Mouse (Mus musculus) embryo, embryonic 11 days (tissue): ENCODE measurements around the gene Trim2.
A peak's percentile ranks its signal among the peaks of the same experiment; 100 is the strongest.

ENCODE experiments used
- DNase-seq: peaks from one replicate; pipeline ENCODE4 v3.0.0-alpha.2; 2015

Trim2 gene

DNA sequence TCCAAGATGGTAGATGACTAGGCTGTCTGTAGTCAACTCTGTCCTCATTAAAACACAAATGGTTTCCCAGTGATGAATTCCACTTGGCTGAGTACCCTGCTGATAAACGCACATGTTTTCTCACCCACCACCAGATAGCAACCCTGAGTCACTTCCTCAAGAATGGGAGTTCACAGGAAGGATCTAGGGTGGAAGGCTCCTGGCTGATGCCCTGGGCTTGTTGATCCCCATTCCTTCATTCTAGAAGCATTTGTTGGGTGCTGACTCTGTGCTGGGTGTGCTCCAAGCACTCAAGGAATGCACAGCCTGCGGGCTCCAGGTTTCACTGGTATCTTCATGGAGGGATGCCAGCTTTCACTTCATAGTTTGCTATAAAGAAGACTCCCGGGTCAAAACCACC lies 12.8 kb upstream of the Trim2 start:
- no peak for DNase-seq

GRCm38 (mm10) chr3:84318865-84319264 lies 12.2 kb upstream of the Trim2 start:
- DNase-seq: no peak

GRCm38 (mm10) chr3:84314651-84315191 lies 8.0 kb upstream of the Trim2 start:
- DNase-seq: peak; percentile 90

DNA sequence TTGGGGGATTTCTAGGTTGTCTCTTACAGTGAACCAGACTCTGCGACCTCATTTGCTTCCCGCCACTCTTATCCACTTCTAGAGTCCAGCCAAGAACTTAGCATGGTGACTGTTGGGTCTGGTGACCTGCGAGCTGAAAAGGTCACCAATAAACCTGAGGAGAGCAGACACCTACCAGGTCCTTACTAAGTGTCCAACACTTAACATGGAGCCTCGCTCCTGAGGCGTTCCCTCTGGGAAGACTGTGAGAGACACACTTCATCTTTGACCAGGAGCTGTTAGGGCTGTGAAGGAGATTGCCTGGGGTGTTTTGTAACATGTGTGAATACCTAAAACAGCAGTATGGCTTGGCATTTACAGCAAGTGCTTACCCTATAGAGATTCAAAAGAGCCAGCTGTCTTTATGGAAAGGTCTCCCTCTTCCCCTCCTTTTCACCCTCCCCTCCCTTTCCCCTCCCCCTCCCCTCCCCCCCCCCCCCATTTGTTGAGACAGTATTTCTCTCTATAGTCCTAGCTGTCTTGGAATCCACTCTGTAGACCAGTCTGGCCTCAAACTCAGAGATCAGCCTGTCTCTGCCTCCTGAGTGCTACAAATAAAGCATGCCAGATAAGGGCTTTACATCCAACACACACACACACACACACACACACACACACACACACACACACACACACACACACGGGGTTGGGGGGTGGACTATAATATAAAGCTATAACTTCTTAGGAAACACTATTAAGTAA lies 7.3 kb upstream of the Trim2 start:
- DNase-seq: no peak

- DNase-seq: peak; percentile 82
Observed at GRCm38 (mm10) chr3:84313003-84313800, 6.5 kb upstream of the Trim2 start.

- no peak for DNase-seq
Observed at GRCm38 (mm10) chr3:84312326-84312725, 5.6 kb upstream of the Trim2 start.

DNA sequence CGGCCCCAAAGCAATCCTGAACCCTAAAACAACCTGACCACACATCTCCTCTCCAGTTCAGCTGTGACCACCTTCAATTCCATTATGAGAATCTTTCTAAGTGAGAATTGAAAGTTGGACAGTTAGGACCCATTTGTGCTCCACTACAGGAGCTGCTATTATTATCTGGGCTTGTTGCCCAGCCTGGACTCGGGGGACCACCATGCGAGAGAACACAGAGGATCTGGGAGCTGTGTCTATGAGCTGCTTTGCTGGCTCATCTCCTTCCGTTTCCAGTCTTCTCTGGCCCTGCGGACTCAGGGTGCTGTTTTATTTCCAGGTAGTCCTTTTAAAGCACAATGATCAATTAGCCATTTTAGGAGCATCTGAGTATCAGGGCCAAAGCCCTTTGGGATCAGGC lies 839 bp upstream of the Trim2 start:
- DNase-seq: no peak

DNA sequence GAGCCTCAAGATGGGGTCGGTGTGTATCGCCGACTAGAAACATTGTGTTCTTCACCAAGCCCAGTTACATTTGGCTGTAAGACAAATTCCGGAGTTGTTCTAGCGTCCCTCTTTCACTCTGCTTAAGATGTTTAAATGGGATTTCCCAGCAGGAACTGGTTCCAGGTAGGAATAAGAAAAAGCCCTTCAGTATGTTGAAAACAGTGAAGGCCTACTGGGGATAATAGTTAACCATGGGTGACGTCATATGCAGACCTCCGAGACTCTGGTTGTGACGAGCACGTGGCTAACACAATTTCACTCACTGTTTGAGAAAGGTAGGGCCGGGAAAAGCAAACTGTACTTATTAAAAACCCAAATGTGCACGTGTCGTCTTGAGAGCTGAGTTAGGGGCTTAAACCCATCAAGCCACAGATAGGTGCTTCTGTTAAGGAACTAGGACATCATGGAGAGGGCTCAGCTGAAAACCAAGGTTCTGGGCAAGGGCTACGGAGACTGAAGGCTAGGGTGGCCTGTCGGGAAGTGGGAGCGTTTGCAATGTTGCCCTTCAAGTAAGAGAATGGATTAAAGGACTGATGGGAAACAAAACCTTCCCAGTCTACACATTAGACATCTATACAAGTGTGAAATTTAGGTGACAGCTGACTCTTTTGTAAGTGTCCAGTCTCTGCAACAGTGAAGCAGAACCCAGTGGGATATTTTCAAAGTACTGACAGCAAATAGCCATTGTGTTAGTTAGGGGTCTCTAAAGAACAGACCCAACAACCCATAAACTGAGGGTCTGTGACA lies 761 bp downstream of the Trim2 start:
- no peak for DNase-seq

DNA sequence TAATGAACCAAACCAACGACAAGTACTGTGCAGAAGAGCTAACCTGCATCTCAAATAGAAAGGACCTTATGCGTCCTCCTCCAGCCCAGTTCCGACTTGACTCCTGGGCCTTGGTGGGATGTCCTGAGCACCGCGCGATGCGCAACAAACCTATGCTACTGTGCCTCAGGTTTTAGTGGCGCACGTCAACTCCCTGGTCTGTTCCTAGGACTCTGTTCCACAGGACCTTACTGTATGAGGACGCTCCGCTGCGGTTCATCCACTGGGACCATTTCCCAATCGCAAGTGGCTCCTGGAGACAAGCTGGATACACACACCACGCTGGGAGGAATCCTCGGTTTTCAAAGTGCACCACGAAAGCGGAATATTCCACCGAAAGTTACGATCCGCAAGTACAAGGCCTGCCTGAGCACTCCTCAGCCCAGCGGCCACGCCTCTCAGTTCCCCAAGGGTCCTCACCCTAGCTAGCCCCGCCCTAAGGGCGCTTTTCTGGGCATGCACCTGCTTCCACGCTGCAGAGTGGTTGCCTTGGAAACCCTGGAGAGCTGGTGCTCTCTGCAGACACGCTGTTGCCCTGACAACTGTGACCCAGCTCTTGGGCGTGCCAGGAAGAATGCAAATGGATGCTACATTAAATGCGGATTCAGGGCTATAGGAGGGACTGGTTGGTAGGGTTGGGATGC lies 1.5 kb downstream of the Trim2 start:
- DNase-seq: peak; percentile 94

DNA sequence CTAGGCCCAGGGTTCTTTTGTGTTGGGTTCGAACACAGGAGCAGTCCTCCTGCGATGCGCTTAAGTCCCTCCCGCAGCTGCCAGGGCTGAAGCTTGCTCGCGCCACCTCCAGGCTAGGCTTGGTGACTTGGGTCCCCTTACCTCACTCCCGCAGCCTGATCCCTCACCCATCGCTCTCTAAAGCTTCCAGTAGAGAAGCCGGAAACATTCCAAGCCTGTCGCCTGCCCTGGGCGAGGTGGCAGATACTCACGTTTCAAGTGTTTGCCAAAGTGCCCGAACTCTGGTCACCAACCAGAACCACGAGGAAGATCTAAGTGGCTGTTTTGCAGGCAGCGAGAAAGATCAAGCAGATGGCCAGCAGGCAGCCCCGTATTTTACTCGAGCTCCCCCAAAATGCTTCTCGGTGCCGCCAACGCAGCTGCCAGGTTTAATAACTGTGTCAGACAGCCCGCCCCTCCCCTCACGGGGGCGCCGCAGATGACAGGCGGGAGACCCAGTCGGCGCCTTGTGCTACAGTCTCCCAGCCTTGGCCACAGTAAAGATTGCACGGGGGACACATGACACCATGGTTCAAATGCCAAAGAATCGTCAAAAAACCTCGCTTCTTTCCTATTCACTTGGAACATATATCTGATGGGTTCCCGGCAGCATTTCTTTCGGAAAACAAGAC lies 2.2 kb downstream of the Trim2 start:
- peak; percentile 83 for DNase-seq

- peak; percentile 23 for DNase-seq
Observed at GRCm38 (mm10) chr3:84303395-84303949, 3.2 kb downstream of the Trim2 start.

DNA sequence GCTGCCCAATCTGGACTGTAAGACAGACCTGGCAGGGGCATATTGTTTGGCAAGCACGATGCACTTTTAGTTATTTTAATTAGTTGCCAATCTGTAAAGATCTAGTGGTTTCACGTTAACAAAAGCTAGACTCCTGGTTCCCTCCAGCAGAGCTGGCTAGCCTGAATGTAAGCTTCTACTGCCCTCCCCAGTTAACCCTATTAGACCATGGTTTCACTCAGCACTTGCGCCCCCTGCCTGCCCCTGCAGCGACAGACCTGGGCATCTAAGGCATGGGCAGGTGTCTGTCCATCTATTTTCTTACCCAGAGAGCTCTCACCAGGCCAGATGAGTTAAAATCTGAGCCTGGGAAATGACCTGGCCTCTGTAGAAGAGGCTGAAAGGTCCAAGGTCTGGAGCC lies 4.4 kb downstream of the Trim2 start:
- peak; percentile 65 for DNase-seq

GRCm38 (mm10) chr3:84301674-84302073 lies 5.0 kb downstream of the Trim2 start:
- no peak for DNase-seq

DNA sequence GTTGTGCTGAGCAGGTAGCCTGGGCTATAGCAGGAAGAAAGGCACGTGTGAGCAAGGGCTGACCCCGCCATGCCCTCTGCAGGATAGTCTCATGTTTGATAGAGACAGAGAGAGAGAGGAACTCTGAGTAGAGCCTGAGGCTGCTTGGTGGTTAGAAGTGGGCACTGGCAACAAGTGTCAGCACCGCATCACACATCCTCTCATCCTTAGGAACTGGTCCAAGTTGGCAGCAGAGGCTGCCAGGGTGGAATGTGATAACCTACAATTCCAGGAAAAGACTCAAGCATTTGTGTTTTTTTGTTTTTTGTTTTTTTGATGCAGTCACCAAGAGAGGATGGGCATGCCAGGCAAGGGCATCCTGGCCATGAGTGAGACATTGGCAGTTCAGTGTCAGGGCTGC lies 8.5 kb downstream of the Trim2 start:
- no peak for DNase-seq

- DNase-seq: no peak
Observed at GRCm38 (mm10) chr3:84296676-84297075, 10.0 kb downstream of the Trim2 start.

GRCm38 (mm10) chr3:84294734-84295133 lies 11.9 kb downstream of the Trim2 start:
- no peak for DNase-seq

- no peak for DNase-seq
Observed at GRCm38 (mm10) chr3:84293666-84294595, 12.7 kb downstream of the Trim2 start.

GRCm38 (mm10) chr3:84292238-84292637 lies 14.4 kb downstream of the Trim2 start:
- DNase-seq: no peak

- no peak for DNase-seq
Observed at GRCm38 (mm10) chr3:84288931-84289330, 17.7 kb downstream of the Trim2 start.

- no peak for DNase-seq
Observed at GRCm38 (mm10) chr3:84287256-84287655, 19.4 kb downstream of the Trim2 start.

DNA sequence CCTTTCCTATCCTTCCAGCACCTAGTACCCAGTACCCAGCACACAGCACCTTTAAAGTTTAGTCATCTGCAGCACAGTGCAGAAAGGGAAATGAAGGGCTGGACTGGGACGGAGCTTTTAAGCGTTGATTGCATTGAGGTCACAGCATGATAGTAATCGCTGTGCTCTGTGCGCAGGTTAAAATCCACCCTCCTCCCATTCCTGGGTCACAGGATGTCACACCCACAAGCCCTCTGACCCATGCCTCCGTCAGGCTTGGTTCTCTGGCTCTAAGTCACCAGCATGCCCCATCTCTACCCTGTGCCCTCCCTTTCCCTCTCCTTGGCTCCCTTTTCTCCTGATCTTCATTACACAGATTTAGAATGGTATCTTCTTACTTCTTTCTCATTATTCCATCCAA lies 20.4 kb downstream of the Trim2 start:
- no peak for DNase-seq
